ENCODE assay signal across 21 mouse cellular contexts in genomic region chr2:131747707-131748106, GRCm38 (mm10).
A peak's percentile ranks its signal among the peaks of the same experiment; 100 is the strongest.
DNase-seq lines count a peak whose midpoint lies in the region; TF ChIP-seq lines count a peak whose summit lies in the region.
"Had no signal": no experiment of that assay in that cellular context is flagged by ENCODE, and none has a peak within 500 bp of the region (broad histone marks: within the 10 kb centered on the region; RNA-seq: fewer than 3 reads in every experiment).

No protein-coding gene starts in this region.

- TF ChIP-seq CTCF in testis, adult 2 months (IDR thresholded peaks at IDR 0.05; ENCODE audit: control insufficient read depth, insufficient read depth, insufficient replicate concordance, low read depth, low read length): peak; percentile 50; the same call in 1 of the 2 replicates
- no peak for TF ChIP-seq CTCF in cerebellum, adult 2 months (IDR thresholded peaks at IDR 0.05; ENCODE audit: borderline replicate concordance, insufficient read depth, low read depth, low read length)

- H3K4me1 ChIP-seq in testis, adult 2 months (ENCODE audit: control insufficient read depth, insufficient read depth, low read length): peaks cover 2% of the 10 kb centered on the region; the same call in 1 of the 2 replicates
- no peaks in the 10 kb centered on the region for H3K4me1 ChIP-seq in cerebellum, adult 2 months (ENCODE audit: control insufficient read depth, insufficient read depth, low read length)
- H3K4me1 ChIP-seq: embryonic facial prominence, embryonic 13.5 days; forebrain, embryonic 13.5 days; hindbrain, embryonic 12.5 days had no signal

- no peaks in the 10 kb centered on the region for H3K27me3 ChIP-seq in testis, adult 2 months (ENCODE audit: control insufficient read depth, insufficient read depth, low read length)
- no peaks in the 10 kb centered on the region for H3K27me3 ChIP-seq in cerebellum, adult 2 months (ENCODE audit: control insufficient read depth, insufficient read depth, low read length)
- H3K27me3 ChIP-seq: embryonic facial prominence, embryonic 13.5 days; forebrain, embryonic 13.5 days; hindbrain, embryonic 12.5 days had no signal

- DNase-seq in heart, adult 11 months: peak; percentile 50
- no peak for DNase-seq in heart, adult 9 months (ENCODE audit: low spot score in 2 of 2)
- DNase-seq in testis, postnatal 14 days (ENCODE audit: low spot score): no peak
- peak; percentile 74 for DNase-seq in R1 (ENCODE audit: low read depth, low spot score)
- DNase-seq in cerebellum, adult 2 months: no peak
- no peak for DNase-seq in gastrocnemius, postnatal 4 days (ENCODE audit: low spot score in 2 of 2)
- DNase-seq: adrenal gland, postnatal 10 days; B cell, adult 2 months; cerebellum, adult 11 months; cerebellum, adult 9-10 months; cerebellum, postnatal 25 days; forebrain, postnatal 0 days; gastrocnemius, postnatal 14 days; heart, postnatal 10 days; heart, postnatal 4 days had no signal

- WGBS in cerebellum, adult 2 months: 88% methylated on average over 4 of the region's 4 CpGs

- no peaks in the 10 kb centered on the region for H3K36me3 ChIP-seq in testis, adult 2 months (ENCODE audit: control insufficient read depth, insufficient read depth, low read length)
- H3K36me3 ChIP-seq: embryonic facial prominence, embryonic 13.5 days; G1E; heart, embryonic 10.5 days; hindbrain, embryonic 12.5 days had no signal

- H3K4me3 ChIP-seq in testis, adult 2 months (ENCODE audit: control insufficient read depth, low read depth, low read length): no peak overlapping the region
- no peak overlapping the region for H3K4me3 ChIP-seq in cerebellum, adult 2 months (replicated peaks; ENCODE audit: insufficient read depth, low read depth, low read length)
- H3K4me3 ChIP-seq: embryonic facial prominence, embryonic 13.5 days; forebrain, embryonic 13.5 days; heart, embryonic 10.5 days; hindbrain, embryonic 12.5 days had no signal

- H3K27ac ChIP-seq in testis, adult 2 months (ENCODE audit: control insufficient read depth, insufficient read depth, low read depth, low read length): no peak overlapping the region
- H3K27ac ChIP-seq in cerebellum, adult 2 months (ENCODE audit: insufficient read depth, low read length): no peak overlapping the region
- H3K27ac ChIP-seq: embryonic facial prominence, embryonic 13.5 days; forebrain, embryonic 13.5 days; heart, embryonic 10.5 days; hindbrain, embryonic 12.5 days had no signal

- TF ChIP-seq POLR2A in testis, adult 2 months (IDR thresholded peaks at IDR 0.05; ENCODE audit: control insufficient read depth, low read depth, low read length): no peak
- no peak for TF ChIP-seq POLR2A in cerebellum, adult 2 months (IDR thresholded peaks at IDR 0.05; ENCODE audit: borderline replicate concordance, insufficient read depth, low read length)

Comparison
In these comparisons a context has a peak if more than half of its experiments do, and no peak if none do; other contexts are left out.
1. DNase-seq: peak in heart, adult 11 months (single experiment) and R1 (single experiment); none in heart, adult 9 months (0 of 2), testis, postnatal 14 days (single experiment), cerebellum, adult 2 months (0 of 2) and gastrocnemius, postnatal 4 days (0 of 2).